30 mouse cellular contexts compared by ENCODE assay signal in genomic region chr3:104643113-104643512, GRCm38 (mm10). TPM values are rescaled to one million over a fixed set of nuclear protein-coding genes. Genes with fewer than 3 reads are reported as not detected.
A peak's percentile ranks its signal among the peaks of the same experiment; 100 is the strongest.
DNase-seq lines count a peak whose midpoint lies in the region; ATAC-seq and TF ChIP-seq lines count a peak whose summit lies in the region.
"Had no signal": no experiment of that assay in that cellular context is flagged by ENCODE, and none has a peak within 500 bp of the region (broad histone marks: within the 10 kb centered on the region; RNA-seq: fewer than 3 reads in every experiment).

No protein-coding gene starts in this region.

- H3K36me3 ChIP-seq in heart, embryonic 16.5 days (ENCODE audit: control insufficient read depth, insufficient read depth): no peaks in the 10 kb centered on the region
- peaks cover 2% of the 10 kb centered on the region; the same call in 1 of the 2 replicates for H3K36me3 ChIP-seq in heart, adult 2 months (ENCODE audit: control insufficient read depth, insufficient read depth, low read length)
- H3K36me3 ChIP-seq in liver, embryonic 16.5 days (ENCODE audit: control insufficient read depth, insufficient read depth): 0 out of 2 replicates have a peak, but pooled peaks cover 2% of the 10 kb centered on the region
- H3K36me3 ChIP-seq: embryonic facial prominence, embryonic 15.5 days; forebrain, embryonic 15.5 days; heart, embryonic 12.5 days; hindbrain, embryonic 10.5 days; hindbrain, embryonic 15.5 days; intestine, embryonic 15.5 days; midbrain, embryonic 10.5 days; midbrain, embryonic 15.5 days had no signal

- no peaks in the 10 kb centered on the region for H3K9me3 ChIP-seq in heart, embryonic 16.5 days (replicated peaks; ENCODE audit: control insufficient read depth, low read length)
- H3K9me3 ChIP-seq in liver, embryonic 16.5 days (replicated peaks; ENCODE audit: control insufficient read depth, low read length): no peaks in the 10 kb centered on the region
- H3K9me3 ChIP-seq: embryonic facial prominence, embryonic 15.5 days; forebrain, embryonic 15.5 days; G1E; heart, embryonic 12.5 days; hindbrain, embryonic 10.5 days; hindbrain, embryonic 15.5 days; intestine, embryonic 15.5 days; midbrain, embryonic 10.5 days; midbrain, embryonic 15.5 days had no signal

- no peak for TF ChIP-seq POLR2A in heart, adult 2 months (IDR thresholded peaks at IDR 0.05; ENCODE audit: insufficient read depth, low read depth, low read length)

- 48% methylated on average over 4 of the region's 4 CpGs for WGBS in heart, embryonic 16.5 days
- WGBS in heart, adult 2 months: 63% methylated on average over 4 of the region's 4 CpGs
- WGBS in liver, embryonic 16.5 days (ENCODE audit: insufficient replicate concordance): 45% methylated on average over 4 of the region's 4 CpGs

- H3K79me2 ChIP-seq in heart, adult 2 months (replicated peaks; ENCODE audit: control insufficient read depth, insufficient read depth, low read length): no peaks in the 10 kb centered on the region

- H3K27ac ChIP-seq in heart, embryonic 16.5 days (ENCODE audit: low read length): peak overlapping the region; percentile 29; the same call in 1 of the 2 replicates
- no peak overlapping the region for H3K27ac ChIP-seq in heart, adult 2 months
- peak overlapping the region; percentile 75 for H3K27ac ChIP-seq in liver, embryonic 16.5 days (ENCODE audit: low read length)
- H3K27ac ChIP-seq: embryonic facial prominence, embryonic 15.5 days; forebrain, embryonic 15.5 days; gastrocnemius, adult 2 months; hindbrain, embryonic 10.5 days; hindbrain, embryonic 15.5 days; intestine, embryonic 15.5 days; kidney, postnatal 0 days; midbrain, embryonic 10.5 days; midbrain, embryonic 15.5 days had no signal

- H3K4me3 ChIP-seq in heart, embryonic 16.5 days (ENCODE audit: low read length): no peak overlapping the region
- no peak overlapping the region for H3K4me3 ChIP-seq in heart, adult 2 months
- H3K4me3 ChIP-seq in liver, embryonic 16.5 days (ENCODE audit: low read depth, low read length): peak overlapping the region; percentile 10; the same call in 1 of the 2 replicates
- H3K4me3 ChIP-seq: embryonic facial prominence, embryonic 15.5 days; forebrain, embryonic 15.5 days; gastrocnemius, adult 2 months; heart, embryonic 12.5 days; hindbrain, embryonic 10.5 days; hindbrain, embryonic 15.5 days; intestine, embryonic 15.5 days; midbrain, embryonic 10.5 days; midbrain, embryonic 15.5 days had no signal

- H3K4me2 ChIP-seq in heart, embryonic 16.5 days (ENCODE audit: low read depth, low read length): no peak overlapping the region
- peak overlapping the region; percentile 48 for H3K4me2 ChIP-seq in liver, embryonic 16.5 days (ENCODE audit: low read depth, low read length)
- H3K4me2 ChIP-seq: embryonic facial prominence, embryonic 15.5 days; forebrain, embryonic 15.5 days; heart, embryonic 12.5 days; hindbrain, embryonic 15.5 days; intestine, embryonic 15.5 days; lung, embryonic 14.5 days; midbrain, embryonic 15.5 days had no signal

- TF ChIP-seq CTCF in heart, adult 2 months (IDR thresholded peaks at IDR 0.05): no peak

- intact Hi-C loops in heart, adult 2 months (cut with DNase I): loop anchor here (2.0 kb wide), 1 partner anchor 102 kb away; no protein-coding TSS in a partner anchor

- ATAC-seq in heart, embryonic 16.5 days (replicated peaks; ENCODE audit: extremely low read depth, insufficient read depth, low FRiP score): no peak
- ATAC-seq in liver, embryonic 16.5 days (ENCODE audit: low read depth): no peak
- ATAC-seq: forebrain, embryonic 15.5 days; midbrain, embryonic 15.5 days had no signal

- H3K4me1 ChIP-seq in heart, embryonic 16.5 days (ENCODE audit: control insufficient read depth, insufficient read depth, low read length): peaks cover 22% of the 10 kb centered on the region
- H3K4me1 ChIP-seq in heart, adult 2 months (ENCODE audit: control insufficient read depth, insufficient read depth, low read length): no peaks in the 10 kb centered on the region; the same call in none of the 2 replicates
- H3K4me1 ChIP-seq in liver, embryonic 16.5 days (ENCODE audit: control insufficient read depth, low read depth, low read length): peaks cover 53% of the 10 kb centered on the region

- no peak overlapping the region for H3K9ac ChIP-seq in heart, embryonic 16.5 days (ENCODE audit: low read length)
- no peak overlapping the region for H3K9ac ChIP-seq in heart, adult 2 months (ENCODE audit: low read depth, low read length)
- no peak overlapping the region; the same call in 1 of the 2 replicates for H3K9ac ChIP-seq in liver, embryonic 16.5 days (ENCODE audit: low read depth, low read length)
- H3K9ac ChIP-seq: embryonic facial prominence, embryonic 15.5 days; forebrain, embryonic 15.5 days; heart, embryonic 12.5 days; hindbrain, embryonic 15.5 days; intestine, embryonic 15.5 days; lung, embryonic 14.5 days; midbrain, embryonic 15.5 days had no signal

- no peak for DNase-seq in heart, adult 2 months
- peak; percentile 26 for DNase-seq in CD4-positive helper T cell, adult 2 months (ENCODE audit: low read depth, low spot score)
- DNase-seq in MN1 (ENCODE audit: low spot score): peak; percentile 31
- DNase-seq in cerebellum, postnatal 14 days: no peak
- DNase-seq in left cerebral cortex, adult 8-10 months (ENCODE audit: low spot score in 2 of 2): no peak
- DNase-seq: adrenal gland, postnatal 25 days; B cell, adult 2 months; cerebellum, adult 18-20 months; cerebellum, postnatal 10 days; gastrocnemius, adult 2 months; gastrocnemius, postnatal 36 days; heart, adult 18-20 months; kidney, adult 2 months; kidney, postnatal 4 days; left cerebral cortex, postnatal 4 days; lung, embryonic 14.5 days; lung, postnatal 14 days; thymus, adult 2 months had no signal

- no peaks in the 10 kb centered on the region for H3K27me3 ChIP-seq in heart, embryonic 16.5 days (ENCODE audit: control insufficient read depth, insufficient read depth, low read length)
- no peaks in the 10 kb centered on the region for H3K27me3 ChIP-seq in heart, adult 2 months (ENCODE audit: control insufficient read depth, insufficient read depth, low read length)
- H3K27me3 ChIP-seq in liver, embryonic 16.5 days (ENCODE audit: control insufficient read depth, insufficient read depth, low read depth, low read length): no peaks in the 10 kb centered on the region
- H3K27me3 ChIP-seq: embryonic facial prominence, embryonic 15.5 days; forebrain, embryonic 15.5 days; heart, embryonic 12.5 days; hindbrain, embryonic 15.5 days; intestine, embryonic 15.5 days; midbrain, embryonic 15.5 days had no signal

- no peak for TF ChIP-seq EP300 in heart, adult 2 months (IDR thresholded peaks at IDR 0.05; ENCODE audit: insufficient read depth, low read depth, low read length)

RNA-seq across cellular contexts. Expression of gene Slc16a1, which starts 4.6 kb away (rescaled TPM):
- polyA plus RNA-seq in heart, embryonic 16.5 days (2015; fragmentation: Nextera tagmentation; extraction: Ambion mirVana): 79.9 and 84.1 TPM in 2 replicates
- total RNA-seq in heart, adult 2 months (2021): 100 to 1,000 TPM; 157 to 177 TPM
- 91.9 and 179 TPM in 2 replicates for polyA plus RNA-seq in heart, adult 2 months (2012; rRNA removed)
- polyA plus RNA-seq in liver, embryonic 16.5 days (2015; fragmentation: Nextera tagmentation; extraction: Ambion mirVana): 87.4 and 87.5 TPM in 2 replicates
- total RNA-seq in left cerebral cortex, adult 8-10 months (2022): 10 to 100 TPM; 19.6 to 26.0 (median 21.9) TPM

Comparison
In these comparisons a context has a peak if more than half of its experiments do, and no peak if none do; other contexts are left out.
1. DNase-seq: peak in CD4-positive helper T cell, adult 2 months (single experiment) and MN1 (single experiment); none in heart, adult 2 months (0 of 2), cerebellum, postnatal 14 days (0 of 2) and left cerebral cortex, adult 8-10 months (0 of 2).